Mouse (Mus musculus) forelimb bud, embryonic 11.5 days (tissue): ENCODE results near the gene Ap3d1.

ENCODE experiments used
- DNase-seq: peaks from one replicate; pipeline ENCODE4 v3.0.0-alpha.2; 2012; ENCODE audit warnings: low read depth, low spot score

The Ap3d1 gene

DNA sequence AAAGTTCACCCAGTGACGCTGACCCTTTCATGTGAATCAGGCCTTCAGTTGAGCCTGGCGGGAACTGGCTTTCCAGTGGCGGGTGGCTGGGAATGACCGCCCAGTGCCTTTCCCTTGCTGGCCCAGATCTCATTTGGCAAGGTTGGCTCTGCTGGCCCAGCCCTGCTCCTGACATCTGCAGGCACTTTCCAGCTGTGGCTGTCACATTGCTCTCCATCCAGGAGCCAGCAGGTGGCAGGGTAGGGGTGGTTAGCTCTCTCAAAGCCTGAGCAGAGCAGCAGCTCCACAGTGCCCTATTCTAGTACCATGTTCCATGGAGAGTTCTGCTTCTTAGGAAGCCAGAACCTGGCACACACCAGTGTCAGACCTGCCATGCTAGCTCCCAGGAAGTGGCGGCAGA, 15.7 kb upstream of the Ap3d1 start:
- DNase-seq, result peak; percentile 59

DNA sequence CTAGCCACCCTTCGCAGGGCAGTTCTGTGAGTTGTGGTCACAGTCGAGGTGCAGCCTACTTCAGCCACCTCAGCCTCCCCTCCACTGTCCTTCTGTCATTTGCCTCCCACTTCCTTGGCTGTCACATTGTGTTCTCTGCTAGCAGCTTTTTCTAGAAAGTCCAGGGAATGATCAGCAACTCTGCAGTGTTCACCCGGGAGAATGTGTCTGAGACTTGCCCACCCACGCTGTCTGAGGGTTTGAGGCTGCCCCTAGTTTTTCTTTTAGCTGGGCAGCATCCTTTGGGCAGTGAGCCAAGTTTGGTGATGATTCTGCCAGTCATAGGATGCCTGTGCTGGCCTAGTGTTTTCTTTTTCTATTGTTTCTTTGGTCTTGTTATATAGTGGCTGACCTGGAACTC, 14.9 kb upstream of the Ap3d1 start:
- no peak for DNase-seq

DNA sequence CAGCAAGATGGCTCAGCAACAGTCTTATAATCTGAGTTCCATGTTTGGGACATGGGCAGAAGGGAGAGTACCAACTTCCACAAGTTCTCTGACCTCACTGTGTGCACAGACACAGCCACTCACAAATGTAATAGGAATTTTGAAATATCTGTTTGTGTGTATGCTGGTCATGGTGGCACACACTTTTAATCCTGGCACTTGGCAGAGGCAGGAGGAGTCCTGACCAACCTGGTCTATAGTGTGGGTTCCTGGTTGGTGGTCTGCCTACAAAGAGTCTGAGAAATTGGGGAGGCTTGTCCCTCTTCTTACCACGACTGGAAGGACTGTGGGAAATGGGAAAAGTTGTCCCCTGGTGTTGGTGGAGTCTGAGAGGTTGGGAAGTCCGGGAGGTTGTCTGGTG, 14.4 kb upstream of the Ap3d1 start:
- DNase-seq, result no peak

DNA sequence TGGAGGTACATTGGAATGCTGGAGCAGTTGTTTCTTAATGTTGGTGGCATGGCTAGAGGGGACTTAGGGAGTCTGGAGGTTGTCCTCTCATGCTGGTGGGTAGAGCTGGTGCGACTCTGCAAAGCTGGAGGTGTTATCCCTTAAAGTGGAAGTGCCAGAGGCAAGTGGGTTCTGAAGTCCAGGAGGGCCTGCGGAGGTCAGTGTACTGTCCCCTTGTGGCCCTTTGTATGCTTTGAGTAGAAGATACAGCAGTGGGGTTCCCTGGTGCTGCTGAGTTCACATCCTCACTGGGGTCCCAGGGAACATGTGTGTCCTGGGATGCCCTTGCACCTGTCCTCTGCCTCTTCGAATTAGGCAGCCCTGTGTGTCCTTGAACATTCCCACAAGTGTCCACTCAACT, 14.0 kb upstream of the Ap3d1 start:
- DNase-seq, result no peak

DNA sequence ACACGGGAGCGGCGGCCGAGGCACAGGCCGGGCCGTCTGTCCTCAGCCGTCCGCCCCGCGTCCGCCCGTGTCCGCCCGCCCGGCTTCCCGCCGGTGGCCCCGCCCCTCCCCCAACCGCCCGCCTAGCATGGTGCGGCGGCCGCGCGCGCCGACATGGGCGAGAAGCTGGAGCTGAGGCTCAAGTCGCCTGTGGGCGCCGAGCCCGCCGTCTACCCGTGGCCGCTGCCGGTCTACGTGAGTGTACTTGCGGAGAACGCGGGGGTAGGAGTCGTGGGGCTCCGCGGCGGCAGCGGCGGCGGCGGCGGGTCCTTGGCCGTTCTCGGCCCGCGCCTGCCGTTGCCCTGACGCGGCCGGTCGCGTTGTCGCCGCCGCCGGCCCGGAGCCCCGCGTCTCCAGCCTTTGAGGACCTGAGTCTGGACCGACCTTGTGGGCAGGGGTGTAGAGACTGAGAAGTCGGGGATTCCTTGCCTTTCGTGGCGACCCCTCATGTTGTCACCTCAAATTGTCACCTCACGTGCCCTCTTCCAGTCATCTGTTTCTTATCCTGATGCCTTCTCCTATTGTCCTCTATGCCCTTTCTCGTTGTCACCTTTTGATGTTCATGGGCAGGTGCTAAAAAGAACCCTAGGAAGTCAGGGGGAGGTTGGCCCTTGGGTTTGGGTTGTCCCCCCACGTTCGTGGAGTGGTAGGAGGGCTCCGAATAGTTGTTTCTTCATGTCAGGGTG, 13.4 kb upstream of the Ap3d1 start:
- DNase-seq, result no peak

DNA sequence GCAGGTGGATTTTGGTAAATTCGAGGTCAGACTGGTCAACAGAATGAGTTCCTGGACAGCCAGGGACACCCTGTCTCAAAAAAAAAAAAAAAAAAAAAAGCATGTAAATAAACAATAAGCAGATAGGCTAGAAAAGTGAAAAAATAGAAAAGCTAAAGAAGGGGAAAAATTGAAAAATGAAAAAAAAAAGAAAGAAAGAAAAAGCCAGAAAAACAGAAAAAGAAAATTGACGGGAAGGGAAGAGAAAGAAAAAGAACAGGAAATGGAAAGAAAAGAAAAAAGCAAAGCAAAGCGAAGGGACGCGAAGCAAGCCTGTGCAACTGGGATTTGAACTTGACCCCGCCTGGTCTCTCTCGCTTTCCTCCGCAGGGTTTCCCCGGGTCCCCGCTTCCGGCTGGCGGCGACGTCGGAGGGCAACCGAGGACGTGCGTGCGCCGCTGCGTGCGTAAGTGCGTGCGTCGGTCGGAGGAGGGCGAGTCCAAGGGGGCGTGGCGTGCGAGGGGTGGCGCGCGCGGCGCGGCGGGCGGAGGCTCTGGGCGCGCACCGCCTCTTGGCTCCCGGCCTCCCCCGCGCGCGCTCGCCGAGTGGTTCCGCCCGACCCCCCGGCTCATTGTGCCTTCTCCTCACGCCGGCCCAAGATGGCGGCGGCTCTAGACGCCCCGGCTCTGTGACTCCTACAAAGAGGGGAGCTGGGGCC, 12.7 kb upstream of the Ap3d1 start, which contains the start of gene Dot1l:
Gene Dot1l, plus strand, starts transcription at position 613 of the 697 bp plus-strand sequence.
- peak; percentile 97 for DNase-seq

DNA sequence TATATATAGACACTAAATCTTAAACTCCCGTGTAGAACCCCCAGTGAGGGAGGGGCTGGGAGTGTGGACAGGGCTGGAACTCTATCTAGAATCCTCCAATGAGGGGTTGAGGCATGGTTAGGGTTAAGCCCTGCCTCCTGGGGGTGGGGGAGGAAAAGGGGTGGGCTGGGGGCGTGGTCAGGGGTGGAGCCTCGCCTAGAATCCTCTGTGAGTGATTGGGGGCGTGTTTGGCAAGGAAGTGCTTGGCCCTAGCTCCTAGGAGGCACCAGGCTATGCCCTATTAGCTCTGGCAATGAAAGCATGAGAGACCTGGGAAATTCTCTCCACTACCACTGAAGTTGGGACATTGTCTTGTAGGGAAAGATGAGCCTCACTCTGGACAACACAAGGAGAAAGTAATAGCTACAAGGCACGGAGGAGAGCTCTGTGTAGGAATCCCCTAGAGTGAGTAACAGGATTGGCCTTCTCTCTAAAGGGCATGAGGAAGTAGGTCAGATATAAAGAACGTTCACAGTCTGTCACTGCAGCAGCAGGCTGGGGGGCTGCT, 10.1 kb upstream of the Ap3d1 start:
- peak; percentile 62 for DNase-seq

DNA sequence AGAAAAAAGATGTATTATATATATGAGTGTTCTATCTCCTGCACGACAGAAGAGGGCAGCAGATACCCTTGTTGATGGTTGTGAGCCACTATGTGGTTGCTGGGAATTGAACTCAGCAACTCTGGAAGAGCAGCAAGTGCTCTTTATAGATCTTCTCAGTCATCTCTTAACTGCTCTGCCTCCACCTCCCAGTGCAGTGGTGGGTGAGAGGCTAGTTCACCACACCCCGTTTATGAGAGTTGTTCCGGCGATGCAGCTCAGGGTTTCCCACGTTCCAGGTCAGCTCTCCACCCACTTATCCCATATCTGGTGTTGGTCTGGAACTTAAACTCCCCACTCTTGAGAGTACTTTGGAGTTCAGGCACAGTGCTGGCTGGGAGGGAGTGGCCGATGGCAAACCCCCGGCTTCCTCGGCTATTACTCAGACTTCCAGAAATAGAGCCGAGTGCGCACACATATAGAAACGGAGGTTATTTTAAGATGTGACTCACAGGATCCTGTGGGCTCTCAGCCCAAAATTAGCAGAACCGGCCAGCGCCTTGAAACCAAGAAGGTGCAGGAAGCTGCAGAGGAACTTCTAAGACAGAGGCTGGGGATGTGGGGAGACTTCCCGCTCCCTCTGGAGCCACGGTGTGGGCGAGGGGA, 9.2 kb upstream of the Ap3d1 start:
- DNase-seq, result no peak

DNA sequence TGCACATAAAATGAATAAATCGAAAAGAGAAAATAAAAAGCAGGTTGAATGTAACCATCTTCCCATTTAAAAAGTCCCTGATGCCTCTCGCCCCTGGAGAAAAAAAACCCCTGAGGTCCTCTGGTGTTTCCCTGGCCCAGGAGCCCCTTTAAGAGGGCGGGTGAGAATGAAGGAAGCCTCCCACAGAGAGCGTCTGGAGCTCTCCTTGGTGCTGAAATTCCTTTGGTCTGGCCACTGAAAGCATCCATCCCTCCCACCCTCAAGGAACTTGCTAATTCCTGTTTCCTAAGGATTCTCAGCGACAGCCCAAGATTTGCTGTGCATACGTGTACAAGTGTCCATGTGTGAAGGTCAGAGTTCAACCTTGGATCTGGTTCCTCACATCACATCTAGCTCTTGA, 6.5 kb upstream of the Ap3d1 start:
- DNase-seq, result peak; percentile 88

DNA sequence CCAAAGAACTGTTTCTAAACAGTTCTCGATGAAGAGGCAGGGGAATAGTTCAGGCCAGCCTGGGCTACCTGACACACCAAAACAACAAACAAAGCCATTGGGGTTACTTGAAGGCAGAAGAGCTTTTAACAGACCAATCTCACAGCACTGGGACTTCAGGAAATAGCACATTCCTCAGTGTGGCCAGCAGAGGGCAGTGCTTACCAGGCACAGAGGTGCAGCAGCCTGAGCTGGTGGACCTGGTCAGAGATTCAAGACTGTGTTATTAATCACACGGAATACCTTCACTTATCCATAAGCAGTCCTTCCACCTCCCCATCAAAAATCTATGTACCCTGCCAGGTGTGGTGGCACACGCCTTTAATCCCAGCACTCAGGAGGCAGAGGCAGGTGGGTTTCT, 5.3 kb upstream of the Ap3d1 start:
- DNase-seq, result peak; percentile 75

DNA sequence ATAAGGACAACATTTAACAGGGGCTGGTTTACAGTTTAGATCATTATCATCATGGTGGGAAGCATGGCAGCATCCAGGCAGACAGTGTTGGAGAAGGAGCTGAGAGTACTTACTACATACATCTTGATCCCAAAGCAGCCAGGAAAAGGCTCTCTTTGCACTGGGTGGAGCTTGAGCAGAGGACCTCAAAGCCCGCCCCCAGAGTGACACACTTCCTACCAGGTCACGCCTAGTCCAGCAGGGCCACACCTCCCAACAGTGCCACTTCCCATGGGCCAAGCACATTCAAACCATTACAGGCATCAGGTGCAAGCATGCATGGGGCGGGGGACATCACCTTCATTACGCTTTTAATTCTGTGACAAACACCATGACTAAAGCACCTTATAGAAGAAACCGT, 2.2 kb upstream of the Ap3d1 start:
- DNase-seq, result no peak

DNA sequence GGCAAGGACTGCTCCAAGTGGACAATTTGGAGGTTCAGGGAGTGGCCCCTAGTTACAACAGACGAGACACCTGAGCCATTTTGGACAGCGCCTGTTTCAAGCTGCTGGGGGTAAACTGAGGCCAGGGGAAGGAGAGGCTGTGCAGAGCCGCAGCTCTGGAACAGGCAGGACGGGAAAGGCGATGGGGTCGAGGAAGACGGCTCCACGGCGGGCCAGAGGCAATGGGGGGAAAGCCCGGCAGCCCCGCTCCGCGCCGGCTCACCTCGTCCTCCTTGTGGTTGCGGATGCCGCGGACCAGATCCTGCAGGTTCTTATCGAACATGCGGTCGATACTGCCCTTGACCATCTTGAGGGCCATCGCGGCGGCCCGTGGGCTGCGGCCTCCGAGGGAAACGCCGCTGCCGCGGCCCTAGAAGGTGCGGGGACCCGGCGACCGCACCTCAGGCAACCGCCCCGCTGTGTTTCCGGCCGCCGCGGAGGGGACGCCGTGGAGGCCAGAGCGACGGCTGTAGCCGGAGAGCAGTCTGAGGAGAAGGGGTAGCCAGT, 357 bp downstream of the Ap3d1 start:
- no peak for DNase-seq

DNA sequence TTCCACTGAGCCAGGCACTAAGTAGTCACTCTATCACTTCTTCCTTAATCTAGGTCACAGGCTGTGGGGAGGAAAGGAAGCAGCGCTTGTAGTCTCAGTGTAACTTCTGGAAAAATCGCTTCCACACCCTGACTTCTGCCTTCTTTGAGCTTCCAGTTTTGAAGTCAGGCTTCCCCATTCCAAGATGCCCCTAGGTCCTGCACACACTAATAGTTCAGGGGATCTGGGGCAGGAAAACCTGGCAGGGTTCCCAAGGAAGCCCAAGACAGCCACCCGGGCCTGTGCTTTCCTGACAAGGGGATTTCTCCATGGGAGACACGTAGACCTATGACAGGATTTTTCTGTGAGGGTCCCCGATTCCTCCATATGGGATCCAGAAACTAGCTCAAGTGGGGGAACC, 918 bp downstream of the Ap3d1 start:
- no peak for DNase-seq

DNA sequence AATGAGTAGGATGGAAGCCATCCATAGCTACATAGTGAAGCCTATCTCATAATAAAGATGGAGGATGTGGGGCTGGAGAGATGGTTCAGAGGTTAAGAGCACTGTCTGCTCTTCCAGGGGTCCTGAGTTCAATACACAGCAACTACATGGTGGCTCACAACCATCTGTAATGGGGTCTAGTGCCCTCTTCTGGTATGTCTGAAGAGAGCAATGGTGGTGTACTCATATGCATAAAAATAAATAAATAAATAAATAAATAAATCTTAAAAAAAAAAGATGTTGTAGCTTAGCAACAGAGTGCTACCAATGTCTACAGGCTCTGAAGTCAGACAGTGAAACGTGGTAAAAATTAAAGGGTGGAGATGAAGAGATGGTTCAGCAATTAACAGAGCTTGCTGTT, 3.4 kb downstream of the Ap3d1 start:
- DNase-seq, result no peak

DNA sequence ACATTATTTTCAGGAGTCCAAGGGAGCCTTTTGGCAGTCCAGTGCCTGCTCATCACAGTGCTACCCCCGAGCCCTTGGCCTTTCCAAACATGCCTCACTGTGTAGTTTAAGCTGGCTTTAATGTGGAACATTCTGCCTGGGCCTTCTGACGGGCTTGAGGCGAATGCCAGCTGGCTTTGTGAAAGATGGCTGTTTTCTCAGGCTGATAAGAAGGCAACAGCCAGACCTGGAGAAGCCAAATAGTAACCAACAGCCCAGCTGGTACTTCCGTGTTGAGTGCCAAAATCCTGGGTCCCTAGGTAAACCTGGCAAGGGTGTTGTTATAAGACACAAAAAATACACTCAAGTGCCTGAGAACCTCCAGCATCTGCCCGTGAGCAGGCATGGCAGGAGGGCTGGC, 5.3 kb downstream of the Ap3d1 start:
- DNase-seq, result no peak

DNA sequence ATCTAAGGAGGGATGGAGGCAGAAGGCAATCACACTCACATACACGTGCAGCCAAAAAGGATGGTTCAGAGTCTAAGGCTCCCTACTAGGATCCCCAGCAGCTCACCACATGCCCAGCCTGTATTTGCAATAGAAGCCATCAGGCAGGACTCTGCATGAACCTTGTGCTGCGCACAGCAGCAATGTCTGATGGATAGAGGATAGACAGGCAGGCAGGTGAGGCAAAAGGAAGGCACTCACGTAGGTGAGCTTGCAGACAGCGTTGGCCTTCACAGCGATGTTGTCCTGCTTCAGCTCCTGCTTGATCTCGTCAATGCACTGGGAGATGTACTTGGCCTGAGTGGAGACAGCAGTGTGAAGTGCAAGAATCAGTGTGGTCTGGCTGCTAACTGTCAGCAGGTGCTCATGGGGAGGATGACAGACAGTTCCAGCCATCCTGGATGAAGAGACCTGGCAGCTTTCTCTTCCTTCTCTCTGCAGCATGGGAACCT, 9.4 kb downstream of the Ap3d1 start:
- no peak for DNase-seq

DNA sequence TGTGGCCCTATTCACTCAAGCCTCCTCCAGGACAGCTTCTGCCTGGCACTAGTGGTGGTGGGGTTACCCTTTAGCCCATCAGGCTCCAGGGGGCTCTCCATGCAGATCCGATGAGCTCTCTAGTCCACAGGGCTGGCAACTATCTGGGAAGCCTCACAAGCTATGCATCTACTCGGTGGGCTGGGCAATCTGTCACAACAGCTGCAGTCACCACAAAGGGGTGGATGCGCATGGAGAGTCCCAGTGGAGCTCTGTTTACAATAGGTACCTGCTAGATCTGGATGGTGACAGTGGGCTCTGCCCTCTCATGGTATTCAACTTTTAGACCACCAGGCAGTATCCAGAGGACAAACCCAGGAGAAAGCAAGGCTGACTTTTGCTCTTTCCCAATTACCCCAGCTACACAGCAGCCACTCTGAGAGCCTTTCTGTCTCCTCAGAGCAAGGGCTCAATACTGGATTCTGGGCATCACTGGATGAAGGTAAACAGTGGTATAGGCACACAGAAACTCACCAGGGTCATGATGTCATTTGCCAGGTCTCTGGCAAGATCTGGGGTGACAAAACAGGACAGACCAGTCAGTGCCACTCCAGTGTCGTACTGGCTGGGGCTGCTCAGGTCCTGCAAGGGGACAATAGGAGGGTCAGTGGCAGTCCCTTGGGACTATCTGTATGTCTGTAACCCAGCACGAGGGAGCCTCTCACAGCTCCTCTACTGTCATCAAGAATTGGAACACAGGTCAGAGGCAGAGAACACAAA, 14.5 kb downstream of the Ap3d1 start:
- no peak for DNase-seq

DNA sequence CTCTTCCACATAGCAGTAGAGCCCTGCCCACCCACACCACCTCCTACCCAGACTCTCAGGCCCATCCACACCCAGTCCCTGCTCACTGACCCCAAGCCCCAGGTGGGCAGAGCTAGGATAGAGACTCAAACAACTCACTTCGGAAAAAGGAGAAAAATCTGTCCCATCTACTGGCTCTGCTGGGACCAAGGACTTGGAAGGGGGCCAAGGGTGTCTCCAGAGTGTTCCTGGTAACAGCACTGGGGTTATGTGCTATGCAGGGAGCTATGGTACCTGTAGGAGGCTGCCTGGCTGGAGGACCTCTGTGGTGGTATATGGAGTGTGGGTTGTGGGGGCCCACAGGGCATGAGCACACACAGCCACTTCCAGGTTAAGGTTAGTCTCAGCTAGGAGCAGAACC, 24.8 kb downstream of the Ap3d1 start:
- DNase-seq, result no peak

DNA sequence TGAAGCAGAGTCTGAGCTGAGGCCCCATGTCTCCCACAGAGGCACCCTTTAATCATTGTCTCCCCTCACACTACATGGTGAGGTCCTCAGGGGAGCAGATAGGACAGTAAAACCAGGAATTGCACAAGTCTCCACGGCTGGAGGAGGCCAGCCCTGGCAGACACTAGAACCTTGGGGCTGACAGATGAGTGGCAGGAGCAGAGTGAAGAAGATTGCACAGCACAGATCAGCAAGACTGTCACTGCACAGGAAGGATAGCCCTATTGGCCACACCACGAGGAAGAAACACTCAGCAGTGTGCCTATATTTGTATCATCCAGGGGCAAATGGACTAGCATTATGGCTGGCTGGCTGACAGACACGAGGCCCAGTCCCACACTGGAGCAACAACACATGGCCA, 31.2 kb downstream of the Ap3d1 start:
- no peak for DNase-seq

DNA sequence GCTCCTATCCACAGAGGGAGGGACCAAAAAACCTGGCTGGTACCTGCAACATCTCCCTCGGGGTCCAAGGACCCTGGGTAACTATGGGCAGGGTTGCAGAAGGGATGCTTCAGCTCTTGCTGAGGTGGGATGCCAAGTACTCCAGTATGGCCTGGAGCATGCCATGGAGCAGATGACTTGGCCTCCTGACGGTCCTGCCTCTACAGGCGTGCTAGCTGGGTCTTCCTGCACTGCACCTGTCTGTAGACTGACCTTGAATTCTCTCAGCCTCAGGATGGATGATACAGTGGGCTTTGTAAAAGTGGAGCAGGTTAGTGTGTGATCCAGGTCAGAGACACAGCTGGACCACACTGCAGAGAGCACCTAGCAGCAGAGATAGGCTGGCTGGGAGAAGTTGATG, 36.6 kb downstream of the Ap3d1 start:
- no peak for DNase-seq

DNA sequence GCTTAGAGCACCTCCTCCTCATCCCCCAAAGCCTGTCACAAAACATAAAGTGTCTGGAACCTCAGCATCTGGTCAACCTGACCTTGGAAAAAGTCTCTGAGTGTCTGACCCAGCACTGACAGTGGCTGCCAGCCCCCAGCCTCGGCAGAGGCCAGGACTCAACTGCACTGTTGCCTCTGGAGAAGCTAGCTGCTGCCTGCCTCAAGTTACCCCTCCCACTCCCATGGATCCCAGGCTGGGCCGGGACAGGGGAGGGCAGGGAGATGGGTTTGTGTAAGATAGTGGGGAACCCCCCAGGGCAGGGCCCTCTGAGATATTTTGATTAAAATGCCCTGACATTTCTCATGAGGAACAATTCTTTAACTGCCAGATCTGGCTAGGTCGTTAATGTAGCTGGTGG, 37.0 kb downstream of the Ap3d1 start:
- no peak for DNase-seq
